Mouse (Mus musculus) heart, embryonic 10.5 days (tissue): ENCODE measurements around the gene Sort1. TPM values are rescaled to one million over a fixed set of nuclear protein-coding genes. Genes with fewer than 3 reads are reported as not detected.

ENCODE experiments used
- DNase-seq: peaks from one replicate; pipeline ENCODE4 v3.0.0-alpha.2; 2017; ENCODE audit warnings: low spot score
- H3K27ac ChIP-seq: fragments of 300-500 bp; sonication (generic); 2 replicates; pipeline ENCODE4 v1.5.1; 2016; ENCODE audit warnings: mild to moderate bottlenecking
- H3K27me3 ChIP-seq: fragments of 300-500 bp; sonication (generic); 2 replicates; pipeline ENCODE4 v1.6.1; 2016; ENCODE audit warnings: mild to moderate bottlenecking; ENCODE audit not compliant: poor library complexity, insufficient read depth, severe bottlenecking
- H3K36me3 ChIP-seq: fragments of 300-500 bp; sonication (generic); 2 replicates; pipeline ENCODE4 v1.6.1; 2016; ENCODE audit warnings: mild to moderate bottlenecking, moderate library complexity
- H3K4me1 ChIP-seq: fragments of 300-500 bp; sonication (generic); 2 replicates; pipeline ENCODE4 v1.6.1; 2016; ENCODE audit warnings: mild to moderate bottlenecking
- H3K4me3 ChIP-seq: fragments of 300-500 bp; sonication (generic); 2 replicates; pipeline ENCODE4 v1.5.1; 2016; ENCODE audit warnings: mild to moderate bottlenecking, moderate library complexity
- H3K9me3 ChIP-seq: fragments of 300-500 bp; sonication (generic); 2 replicates; pipeline ENCODE4 v1.6.1; 2016; ENCODE audit warnings: mild to moderate bottlenecking, moderate library complexity
- WGBS: fragments of 180-500 bp; shearing (Covaris S2); methylation state at CpG from one replicate; pipeline ENCODE4 v1.1.7; 2016; 5-methylcytosine and 5-hydroxymethylcytosine counted together
- polyA plus RNA-seq: library from polyadenylated mRNA; unstranded; fragments of >200 nt; fragmentation: Nextera tagmentation; extraction: Ambion mirVana; gene quantifications from 2 replicates; pipeline ENCODE4 v1.2.1, GENCODE M21; 2016

Sort1 gene
- polyA plus RNA-seq, 1 experiment from 2014 or later = 15.1 TPM

- Histone ChIP-seq H3K27ac (no peak overlapping the region), H3K36me3 (peaks cover 30% of the 10 kb centered on the region), H3K4me3 (no peak overlapping the region), H3K27me3 (no peaks in the 10 kb centered on the region), H3K9me3 (no peaks in the 10 kb centered on the region), H3K4me1 (peaks cover 34% of the 10 kb centered on the region)
- WGBS = 78% methylated on average over 3 of the region's 3 CpGs
- no peak for DNase-seq
Observed at GRCm38 (mm10) chr3:108322962-108323361, 39.1 kb downstream of the Sort1 start.

DNA sequence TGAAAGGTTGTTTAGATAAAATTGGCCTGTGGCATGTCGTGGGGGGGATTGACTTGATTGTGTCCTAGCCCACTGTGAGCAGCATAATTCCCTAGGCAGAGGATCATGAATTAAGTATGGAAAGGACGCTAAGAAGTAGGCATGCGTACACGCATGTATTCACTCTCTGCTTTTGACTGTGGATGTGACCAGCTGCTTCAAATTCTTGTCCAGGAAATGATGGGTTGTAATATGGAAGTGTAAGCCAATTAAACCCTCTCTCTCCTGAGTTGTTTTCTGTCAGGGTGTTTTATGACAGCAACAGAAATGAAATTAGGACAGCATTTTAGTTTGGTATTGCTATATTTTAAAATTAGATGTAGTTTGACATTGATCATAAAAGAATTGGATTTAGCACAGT, 41.0 kb downstream of the Sort1 start:
- no peak overlapping the region for H3K27ac ChIP-seq
- H3K4me3 ChIP-seq = no peak overlapping the region
- DNase-seq = no peak
- H3K4me1 ChIP-seq = peaks cover 31% of the 10 kb centered on the region
- H3K36me3 ChIP-seq = peaks cover 42% of the 10 kb centered on the region
- H3K9me3 ChIP-seq = no peaks in the 10 kb centered on the region
- whole genome bisulfite sequencing = 80% methylated on average over 4 of the region's 4 CpGs
- H3K27me3 ChIP-seq = no peaks in the 10 kb centered on the region

DNA sequence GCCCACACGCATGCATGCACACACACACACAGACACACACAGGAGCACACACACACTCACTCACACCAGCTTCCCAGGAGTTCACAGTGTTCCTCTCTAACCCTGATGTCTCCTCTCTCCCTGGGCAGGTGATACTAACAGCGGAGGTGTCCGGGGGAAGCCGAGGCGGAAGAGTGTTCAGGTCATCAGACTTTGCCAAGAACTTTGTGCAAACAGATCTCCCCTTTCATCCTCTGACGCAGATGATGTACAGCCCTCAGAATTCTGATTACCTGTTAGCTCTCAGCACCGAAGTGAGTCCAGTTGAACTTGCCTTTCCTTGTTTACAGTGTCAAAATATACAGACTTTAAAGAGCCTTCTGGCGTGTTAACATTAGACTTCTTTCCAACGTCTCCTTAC, 41.6 kb downstream of the Sort1 start:
- Histone ChIP-seq H3K27me3 (no peaks in the 10 kb centered on the region), H3K4me1 (peaks cover 26% of the 10 kb centered on the region; the same call in 1 of the 2 replicates), H3K36me3 (peaks cover 49% of the 10 kb centered on the region), H3K9me3 (no peaks in the 10 kb centered on the region), H3K27ac (no peak overlapping the region), H3K4me3 (no peak overlapping the region)
- WGBS = 92% methylated on average over 9 of the region's 9 CpGs
- DNase-seq = no peak

DNA sequence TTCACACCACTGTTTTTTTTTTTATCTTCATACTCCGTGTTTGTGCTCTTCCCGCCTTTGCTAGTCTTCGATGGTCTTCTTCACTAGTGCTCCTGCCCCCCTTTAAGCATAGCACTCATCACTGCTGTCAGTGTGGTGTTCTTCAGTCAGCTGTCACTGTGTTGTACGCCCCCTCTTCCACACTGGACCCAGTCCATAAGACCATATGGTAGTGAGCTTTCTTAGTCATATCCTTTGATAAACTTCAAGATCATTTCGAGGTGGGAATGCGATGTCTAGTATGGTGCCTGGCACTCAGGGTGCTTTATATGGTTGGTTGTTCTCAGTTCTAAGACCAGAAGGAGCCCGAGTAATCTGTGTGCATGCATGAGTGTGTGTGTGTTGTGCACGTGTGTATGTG, 43.4 kb downstream of the Sort1 start:
- H3K36me3 ChIP-seq = peaks cover 67% of the 10 kb centered on the region
- H3K4me3 ChIP-seq = no peak overlapping the region
- no peak overlapping the region for H3K27ac ChIP-seq
- 76% methylated on average over 8 of the region's 8 CpGs for WGBS
- no peaks in the 10 kb centered on the region for H3K9me3 ChIP-seq
- no peaks in the 10 kb centered on the region for H3K27me3 ChIP-seq
- peaks cover 16% of the 10 kb centered on the region; the same call in 1 of the 2 replicates for H3K4me1 ChIP-seq
- DNase-seq = no peak

DNA sequence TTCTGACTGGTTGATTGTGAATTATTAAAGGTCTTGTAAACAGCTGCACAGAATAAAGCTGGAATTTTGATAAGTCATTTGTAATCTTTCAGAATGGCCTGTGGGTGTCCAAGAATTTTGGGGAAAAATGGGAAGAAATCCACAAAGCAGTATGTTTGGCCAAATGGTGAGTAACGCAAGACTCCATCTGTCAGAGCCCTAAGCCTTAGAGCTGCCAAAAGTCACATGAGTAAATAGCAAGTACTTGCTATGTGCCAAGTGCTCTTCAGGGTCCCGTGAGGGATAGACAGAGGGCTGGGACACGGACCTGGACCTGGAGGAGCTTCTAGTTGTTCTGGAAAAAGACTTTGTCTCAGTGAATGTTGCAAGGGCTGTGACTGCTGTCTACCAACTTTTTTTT, 44.0 kb downstream of the Sort1 start:
- no peak overlapping the region for H3K4me3 ChIP-seq
- no peak for DNase-seq
- H3K9me3 ChIP-seq = no peaks in the 10 kb centered on the region
- H3K4me1 ChIP-seq = peaks cover 16% of the 10 kb centered on the region; the same call in 1 of the 2 replicates
- no peaks in the 10 kb centered on the region for H3K27me3 ChIP-seq
- 81% methylated on average over 3 of the region's 3 CpGs for WGBS
- H3K36me3 ChIP-seq = peaks cover 73% of the 10 kb centered on the region
- no peak overlapping the region for H3K27ac ChIP-seq

- Histone ChIP-seq H3K4me1 (peaks cover 15% of the 10 kb centered on the region; the same call in 1 of the 2 replicates), H3K36me3 (peaks cover 77% of the 10 kb centered on the region), H3K4me3 (no peak overlapping the region), H3K27ac (peak overlapping the region; percentile 71), H3K27me3 (no peaks in the 10 kb centered on the region), H3K9me3 (no peaks in the 10 kb centered on the region)
- no peak for DNase-seq
- 47% methylated on average over 9 of the region's 9 CpGs for WGBS
Observed at GRCm38 (mm10) chr3:108328441-108328841, 44.6 kb downstream of the Sort1 start.

DNA sequence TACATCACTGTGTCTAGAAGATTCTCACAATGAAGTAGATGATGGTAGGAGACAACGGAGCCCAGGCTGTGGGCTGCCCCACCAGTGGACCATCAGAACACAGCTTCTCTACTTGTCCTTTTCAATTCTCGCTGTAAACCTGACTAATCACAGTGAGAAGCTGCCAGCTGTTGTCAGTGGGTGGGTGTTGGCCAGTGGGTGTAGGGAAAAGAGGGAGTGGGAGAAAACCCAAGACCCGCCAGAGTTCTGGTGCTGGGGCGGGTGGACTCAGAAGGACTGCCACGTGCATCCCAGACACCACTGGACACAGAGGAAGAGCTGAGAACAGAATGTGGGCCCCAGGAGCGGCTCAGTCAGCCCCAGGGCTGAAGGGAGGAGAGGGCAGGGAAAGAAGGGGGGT, 46.9 kb downstream of the Sort1 start:
- 90% methylated on average over 6 of the region's 6 CpGs for WGBS
- peaks cover 6% of the 10 kb centered on the region; the same call in 1 of the 2 replicates for H3K4me1 ChIP-seq
- no peak overlapping the region for H3K4me3 ChIP-seq
- H3K27ac ChIP-seq = no peak overlapping the region
- DNase-seq = no peak
- H3K36me3 ChIP-seq = peaks cover 86% of the 10 kb centered on the region
- H3K27me3 ChIP-seq = no peaks in the 10 kb centered on the region
- no peaks in the 10 kb centered on the region for H3K9me3 ChIP-seq

- Histone ChIP-seq H3K9me3 (no peaks in the 10 kb centered on the region), H3K27ac (no peak overlapping the region), H3K4me3 (no peak overlapping the region), H3K36me3 (peaks cover 94% of the 10 kb centered on the region), H3K27me3 (no peaks in the 10 kb centered on the region), H3K4me1 (no peaks in the 10 kb centered on the region)
- WGBS = 88% methylated on average over 5 of the region's 5 CpGs
- DNase-seq = no peak
Observed at GRCm38 (mm10) chr3:108336878-108337277, 53.0 kb downstream of the Sort1 start.

GRCm38 (mm10) chr3:108341040-108341439, 57.2 kb downstream of the Sort1 start:
- DNase-seq = no peak
- Histone ChIP-seq H3K36me3 (peaks cover 87% of the 10 kb centered on the region), H3K4me3 (no peak overlapping the region), H3K27me3 (no peaks in the 10 kb centered on the region), H3K9me3 (no peaks in the 10 kb centered on the region), H3K27ac (no peak overlapping the region), H3K4me1 (no peaks in the 10 kb centered on the region)
- WGBS = 76% methylated on average over 2 of the region's 2 CpGs

DNA sequence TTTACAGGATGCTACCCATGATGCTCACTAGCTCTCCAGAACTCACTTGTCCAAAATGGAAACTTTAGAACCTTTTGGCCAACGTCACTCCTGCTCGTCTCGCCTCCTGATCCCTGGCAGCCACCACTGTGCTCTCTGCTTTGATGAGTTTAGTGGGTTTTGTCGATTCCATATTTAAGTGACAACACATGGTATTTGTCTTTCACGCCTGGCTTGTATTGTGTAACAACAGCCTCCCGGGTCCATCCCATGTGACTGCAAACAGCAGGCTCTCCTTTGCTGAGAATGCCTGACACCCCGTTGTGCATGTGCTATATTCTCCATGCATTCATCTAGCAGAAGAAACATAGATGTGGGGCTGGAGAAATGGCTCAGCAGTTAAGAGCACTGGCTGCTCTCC, 58.3 kb downstream of the Sort1 start:
- H3K36me3 ChIP-seq = peaks cover 86% of the 10 kb centered on the region
- H3K4me1 ChIP-seq = no peaks in the 10 kb centered on the region
- no peaks in the 10 kb centered on the region for H3K27me3 ChIP-seq
- no peaks in the 10 kb centered on the region for H3K9me3 ChIP-seq
- no peak overlapping the region for H3K27ac ChIP-seq
- WGBS = 72% methylated on average over 7 of the region's 7 CpGs
- DNase-seq = no peak
- no peak overlapping the region for H3K4me3 ChIP-seq

DNA sequence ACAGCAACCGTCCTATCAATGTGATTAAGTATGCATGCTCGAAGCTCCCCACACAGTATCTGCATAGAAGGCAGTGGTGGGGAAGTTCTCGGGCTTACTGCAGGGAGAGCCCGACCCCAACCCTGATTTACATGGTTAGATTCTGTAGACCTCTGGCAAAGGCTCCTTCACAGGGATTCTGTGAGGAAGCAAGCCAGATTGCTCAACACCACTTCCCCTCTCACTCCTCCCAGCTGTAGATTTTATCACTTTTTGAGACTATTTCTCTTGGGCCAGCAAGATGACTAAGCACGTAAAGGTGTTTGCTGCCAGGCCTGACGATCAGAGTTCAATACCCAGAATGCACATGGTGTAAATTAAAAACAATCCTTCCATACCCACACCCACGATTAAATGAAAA, 62.0 kb downstream of the Sort1 start:
- Histone ChIP-seq H3K9me3 (no peaks in the 10 kb centered on the region), H3K36me3 (peaks cover 87% of the 10 kb centered on the region), H3K4me1 (peaks cover 3% of the 10 kb centered on the region; the same call in 1 of the 2 replicates), H3K27ac (no peak overlapping the region), H3K27me3 (no peaks in the 10 kb centered on the region), H3K4me3 (no peak overlapping the region)
- 85% methylated on average over 7 of the region's 7 CpGs for WGBS
- DNase-seq = no peak

GRCm38 (mm10) chr3:108348376-108348775, 64.5 kb downstream of the Sort1 start:
- H3K27ac ChIP-seq = no peak overlapping the region
- H3K4me3 ChIP-seq = no peak overlapping the region
- H3K4me1 ChIP-seq = peaks cover 3% of the 10 kb centered on the region; the same call in 1 of the 2 replicates
- WGBS = 67% methylated on average over 9 of the region's 9 CpGs
- no peak for DNase-seq
- H3K36me3 ChIP-seq = peaks cover 81% of the 10 kb centered on the region
- no peaks in the 10 kb centered on the region for H3K27me3 ChIP-seq
- H3K9me3 ChIP-seq = no peaks in the 10 kb centered on the region

GRCm38 (mm10) chr3:108355245-108355644, 71.4 kb downstream of the Sort1 start:
- no peak overlapping the region for H3K27ac ChIP-seq
- peaks cover 4% of the 10 kb centered on the region for H3K4me1 ChIP-seq
- no peak for DNase-seq
- H3K4me3 ChIP-seq = no peak overlapping the region
- WGBS = 87% methylated on average over 3 of the region's 3 CpGs
- peaks cover 71% of the 10 kb centered on the region for H3K36me3 ChIP-seq
- no peaks in the 10 kb centered on the region for H3K9me3 ChIP-seq
- H3K27me3 ChIP-seq = no peaks in the 10 kb centered on the region

DNA sequence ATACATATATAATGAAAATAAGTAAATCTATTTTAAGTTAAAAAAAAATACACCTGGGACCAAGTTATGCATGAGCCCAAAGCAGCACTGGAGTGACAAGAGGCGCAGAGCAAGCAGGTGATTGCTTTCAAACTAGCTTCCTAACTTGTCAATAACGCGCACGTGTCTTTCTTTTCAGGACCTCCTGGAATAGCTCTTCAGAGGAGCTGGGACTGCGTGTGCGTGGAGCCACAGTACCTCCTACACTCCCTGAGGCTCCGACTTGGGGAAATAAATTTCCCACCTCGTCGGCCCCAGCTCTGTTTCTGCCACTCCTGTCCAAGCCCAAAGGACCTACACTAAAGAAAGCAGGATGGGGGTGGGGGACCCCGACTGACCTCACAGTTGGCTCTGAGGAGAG, 73.2 kb downstream of the Sort1 start:
- WGBS = 87% methylated on average over 10 of the region's 10 CpGs
- DNase-seq = no peak
- peaks cover 21% of the 10 kb centered on the region for H3K4me1 ChIP-seq
- no peak overlapping the region for H3K4me3 ChIP-seq
- H3K9me3 ChIP-seq = no peaks in the 10 kb centered on the region
- H3K27me3 ChIP-seq = no peaks in the 10 kb centered on the region
- no peak overlapping the region for H3K27ac ChIP-seq
- H3K36me3 ChIP-seq = peaks cover 52% of the 10 kb centered on the region
